8 mouse cellular contexts compared by ENCODE assay signal in the genomic region with DNA sequence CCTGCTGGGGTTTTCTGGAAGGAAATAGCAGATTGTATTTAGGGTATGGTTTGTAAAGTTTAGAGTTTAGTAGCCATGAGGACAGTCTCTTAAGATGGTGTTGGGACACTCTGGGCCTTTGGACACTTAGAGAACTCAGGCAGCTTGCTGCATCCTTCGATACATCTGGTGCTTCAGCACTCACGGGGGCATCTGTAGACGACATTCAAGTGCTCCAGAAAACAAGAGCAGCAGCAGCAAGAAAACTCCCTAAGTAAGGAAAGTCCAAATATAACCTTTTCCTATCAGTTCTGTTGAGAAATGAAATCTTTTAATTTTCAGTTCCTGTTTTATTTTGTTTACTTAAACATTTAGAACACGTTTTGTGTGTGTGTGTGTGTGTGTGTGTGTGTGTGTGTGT.
"Had no signal": no experiment of that assay in that cellular context is flagged by ENCODE, and none has a peak within 500 bp of the region (broad histone marks: within the 10 kb centered on the region; RNA-seq: fewer than 3 reads in every experiment).

No protein-coding gene starts in this region.

- H3K4me1 ChIP-seq: midbrain, embryonic 12.5 days had no signal

- H3K4me2 ChIP-seq: limb, embryonic 13.5 days; liver, embryonic 15.5 days; midbrain, embryonic 12.5 days had no signal

- H3K9ac ChIP-seq: limb, embryonic 13.5 days; liver, embryonic 15.5 days; midbrain, embryonic 12.5 days had no signal

- H3K27ac ChIP-seq: kidney, postnatal 0 days; layer of hippocampus, adult 2 months; limb, embryonic 10.5 days; limb, embryonic 13.5 days; liver, embryonic 15.5 days; midbrain, embryonic 12.5 days; stomach, postnatal 0 days had no signal

- H3K4me3 ChIP-seq: layer of hippocampus, adult 2 months; limb, embryonic 10.5 days; limb, embryonic 13.5 days; liver, embryonic 15.5 days; midbrain, embryonic 12.5 days; myocyte had no signal

- H3K27me3 ChIP-seq: limb, embryonic 13.5 days; liver, embryonic 15.5 days had no signal

- H3K9me3 ChIP-seq: limb, embryonic 13.5 days; liver, embryonic 15.5 days; midbrain, embryonic 12.5 days had no signal

- H3K36me3 ChIP-seq: limb, embryonic 10.5 days; limb, embryonic 13.5 days; liver, embryonic 15.5 days; midbrain, embryonic 12.5 days had no signal
